Mouse (Mus musculus): ENCODE results near the gene Tpst1.

DNA sequence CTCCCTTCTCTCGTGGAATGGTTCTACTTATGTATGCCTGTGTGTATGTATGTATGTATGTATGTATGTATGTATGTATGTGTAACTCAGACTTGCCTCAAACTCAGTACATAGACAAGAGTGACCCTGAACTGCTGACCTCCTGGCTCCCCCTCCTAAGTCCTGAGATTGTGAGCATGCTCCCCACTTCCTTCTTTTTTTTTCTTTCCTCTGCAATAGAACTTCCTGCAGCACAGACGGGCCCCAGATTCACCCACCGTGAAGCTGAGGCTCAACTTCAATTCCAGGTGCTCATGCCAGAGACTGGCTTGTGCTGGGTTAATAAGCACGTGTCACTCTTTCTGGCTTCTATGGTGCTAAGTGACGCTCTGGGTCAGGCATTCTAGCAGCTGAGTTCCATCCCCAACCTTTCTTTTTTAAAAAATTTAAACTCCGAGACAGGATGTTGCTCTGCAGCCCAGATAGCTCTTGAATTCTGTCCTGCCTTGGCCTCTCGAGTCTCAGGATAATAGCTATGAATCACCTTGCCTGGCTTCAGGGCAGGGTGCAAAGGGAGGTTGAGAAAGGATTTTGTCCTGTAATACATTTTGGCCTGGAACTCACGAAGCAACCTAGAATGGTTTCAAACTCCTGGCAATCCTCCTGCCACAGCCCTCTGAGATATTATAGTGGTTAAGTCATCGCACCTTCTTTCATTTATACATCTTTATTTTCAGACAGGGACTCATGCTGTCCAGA lies 5.1 kb downstream of the Tpst1 start:
- no peak for TF ChIP-seq CTCF (IDR thresholded peaks at IDR 0.05; ENCODE audit: borderline replicate concordance, insufficient read depth, low read length)
- TF ChIP-seq POLR2A (IDR thresholded peaks at IDR 0.05; ENCODE audit: low read depth, low read length) = no peak
